Mouse (Mus musculus): ENCODE results near the gene Pdhx.

- TF ChIP-seq TAL1 (conservative IDR thresholded peaks at IDR 0.05; ENCODE audit: low read depth, low read length) (no peak), CTCF (IDR thresholded peaks at IDR 0.05; ENCODE audit: low read depth, low read length) (peak; percentile 31; the same call in 1 of the 2 replicates), GATA1 (IDR thresholded peaks at IDR 0.05; ENCODE audit: borderline replicate concordance, low read length) (no peak), GATA2 (IDR thresholded peaks at IDR 0.05; ENCODE audit: borderline replicate concordance, low read depth, low read length) (no peak)
Measured at GRCm38 (mm10) chr2:103084451-103084850, 11.1 kb upstream of the Pdhx start.
